Mouse (Mus musculus) ES-CJ7 (cell line): ENCODE results near the gene Ino80e.

Experiments used
- DNase-seq: peaks from one replicate; pipeline ENCODE4 v3.0.0; 2011; ENCODE audit warnings: low read depth, low spot score

Ino80e gene

DNA sequence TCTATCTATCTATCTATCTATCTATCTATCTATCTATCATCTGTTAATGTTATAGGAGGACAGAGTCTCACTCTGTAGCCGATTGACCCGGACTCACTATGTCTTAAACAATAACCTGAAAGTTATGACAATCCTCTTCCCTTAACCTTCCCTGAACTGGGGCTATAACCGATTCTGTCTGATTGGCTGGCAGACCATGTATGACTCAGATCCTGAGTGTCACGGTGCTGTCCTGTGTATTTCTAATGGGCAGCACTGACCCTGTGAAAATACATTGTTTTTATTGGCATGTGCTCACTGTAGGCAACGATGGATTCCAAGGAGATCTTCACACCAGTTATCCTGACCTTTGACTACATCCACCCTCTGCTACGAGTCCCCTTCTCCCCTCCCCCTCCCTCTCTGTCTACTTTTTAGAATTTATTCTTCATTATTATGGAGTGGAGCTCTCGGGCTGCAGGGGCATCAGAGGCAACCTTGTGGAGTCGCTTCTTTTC, 46.4 kb downstream of the Ino80e start:
- no peak for DNase-seq

- DNase-seq: no peak
These were observed 52.3 kb downstream of the Ino80e start for GRCm38 (mm10) chr7:126809723-126810369.

DNA sequence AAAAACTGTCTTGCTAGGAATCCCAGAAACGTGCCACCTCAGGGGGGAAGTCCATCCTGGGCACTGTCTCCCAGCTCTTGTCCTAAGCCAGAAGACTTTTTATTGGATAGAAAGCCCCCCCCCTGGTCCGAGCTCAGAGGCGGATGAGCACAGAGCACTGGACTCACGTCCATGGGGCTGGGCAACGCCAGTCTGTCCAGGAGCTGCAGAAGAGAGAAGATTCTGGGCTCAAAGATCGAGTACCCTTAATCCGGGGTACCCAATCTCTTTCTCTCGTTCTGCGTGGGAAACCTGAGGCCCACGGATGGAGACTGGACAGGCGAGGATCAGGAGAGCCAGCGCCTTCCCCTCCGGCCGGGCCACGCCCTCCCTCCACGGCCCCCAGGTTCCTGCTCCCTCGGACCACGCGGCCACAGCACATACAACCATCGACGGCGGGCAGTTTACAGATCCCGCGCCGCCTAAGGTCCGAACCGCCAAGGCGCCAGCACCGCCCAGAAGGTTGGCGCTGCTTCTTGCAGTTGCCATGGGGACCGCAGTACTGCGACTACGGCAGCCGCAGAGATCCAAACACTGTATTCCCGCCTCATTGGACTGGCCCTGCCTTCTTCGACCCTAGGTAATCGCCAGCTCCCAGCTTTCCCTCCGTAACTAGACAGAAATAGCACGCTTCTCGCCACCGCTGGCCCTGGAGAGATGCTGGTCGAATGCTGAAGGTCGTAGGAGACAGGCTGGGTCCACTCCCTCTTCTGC, 53.3 kb downstream of the Ino80e start:
- DNase-seq: peak; percentile 91

GRCm38 (mm10) chr7:126807405-126807804, 54.8 kb downstream of the Ino80e start:
- no peak for DNase-seq

DNA sequence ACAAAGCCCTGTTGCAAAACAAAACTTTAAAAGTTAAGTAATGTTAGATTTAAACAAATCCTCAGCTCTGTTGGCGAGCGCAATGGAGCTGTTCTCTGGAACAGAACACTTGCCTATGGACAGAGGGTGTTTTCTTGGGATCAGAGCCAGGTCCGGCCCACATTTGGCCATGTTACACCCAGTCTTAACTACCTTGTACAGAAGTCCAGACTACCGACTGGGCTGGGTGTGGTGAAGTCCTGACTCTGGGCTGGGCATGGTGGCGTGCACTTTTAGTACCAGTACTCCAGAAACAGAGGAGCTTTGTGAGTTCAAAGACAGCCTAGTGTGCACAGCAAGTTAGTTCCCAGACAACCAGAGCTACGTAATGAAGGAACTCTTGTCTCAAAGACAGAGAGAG, 55.2 kb downstream of the Ino80e start:
- no peak for DNase-seq

DNA sequence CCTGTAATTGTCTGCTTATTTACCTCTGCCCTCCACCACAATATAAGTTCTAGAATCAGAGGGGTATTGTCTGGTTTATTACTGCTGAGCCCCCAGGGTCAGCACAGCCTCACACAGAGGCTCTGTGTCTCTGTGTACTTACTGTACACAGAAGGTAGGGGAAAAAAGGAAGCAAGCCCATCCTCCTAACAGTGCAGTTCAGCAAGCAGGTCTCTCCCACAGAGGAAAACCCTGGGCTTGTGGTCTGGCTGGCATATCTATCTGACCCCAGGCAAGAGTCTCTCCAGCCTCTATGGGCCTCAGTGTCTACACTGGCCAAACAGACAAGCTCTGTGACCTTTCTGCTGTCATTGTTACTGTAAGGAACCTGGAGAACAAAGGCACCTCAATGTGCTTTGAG, 58.4 kb downstream of the Ino80e start:
- no peak for DNase-seq

DNA sequence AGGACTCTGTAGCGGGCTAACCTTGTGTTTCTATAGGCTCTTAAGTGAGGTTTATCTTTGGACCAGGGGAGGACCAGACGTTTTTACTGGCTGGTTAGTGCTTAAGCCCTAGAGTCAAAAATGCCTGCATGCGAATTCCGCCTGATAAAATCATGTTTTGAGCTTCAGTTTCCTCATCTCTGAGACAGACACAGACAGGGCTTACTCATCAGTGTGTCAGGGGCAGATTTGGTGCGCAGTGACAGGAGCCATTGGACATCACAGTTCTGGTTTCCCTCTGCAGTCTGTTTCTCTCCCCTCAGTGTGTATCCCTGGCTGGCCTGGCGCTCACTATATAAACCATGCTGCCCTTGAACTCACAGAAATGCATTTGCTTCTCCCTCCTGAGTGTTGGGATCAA, 59.0 kb downstream of the Ino80e start:
- DNase-seq: no peak

DNA sequence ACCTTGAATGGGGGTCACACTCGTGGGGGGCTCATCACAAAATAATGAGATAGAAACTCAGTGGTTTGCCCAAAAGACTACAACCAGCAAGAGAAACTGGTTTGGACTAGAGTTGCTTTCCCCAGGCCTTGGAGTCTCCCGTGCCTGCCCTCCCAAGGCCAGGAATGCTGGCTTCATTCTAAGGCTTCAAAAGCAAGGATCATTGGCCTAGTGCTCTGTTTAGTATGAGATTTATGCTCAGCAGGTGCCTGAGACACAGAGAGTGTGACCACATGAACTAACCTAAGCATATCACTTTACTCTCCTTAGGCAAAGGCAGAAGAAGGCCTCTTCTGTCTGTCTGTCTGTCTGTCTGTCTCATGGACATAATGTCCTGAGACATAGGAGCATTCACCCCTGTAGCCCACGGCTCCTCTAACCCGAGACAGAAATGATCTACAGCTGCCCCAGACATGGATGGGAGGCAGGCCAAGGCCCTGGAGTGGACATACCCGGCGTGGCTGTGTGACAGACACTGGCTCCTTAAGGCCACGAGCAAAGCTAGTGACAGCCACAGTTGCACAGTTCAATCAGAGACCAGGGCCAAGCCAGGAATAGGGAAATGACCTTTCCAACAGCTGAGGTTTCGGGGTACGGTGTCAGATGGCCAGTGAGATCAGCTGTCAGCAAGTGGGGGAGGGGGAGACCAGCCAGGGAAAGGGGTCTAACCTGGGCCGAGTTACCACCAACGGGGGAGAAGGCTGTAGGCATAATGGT, 59.9 kb downstream of the Ino80e start:
- no peak for DNase-seq

DNA sequence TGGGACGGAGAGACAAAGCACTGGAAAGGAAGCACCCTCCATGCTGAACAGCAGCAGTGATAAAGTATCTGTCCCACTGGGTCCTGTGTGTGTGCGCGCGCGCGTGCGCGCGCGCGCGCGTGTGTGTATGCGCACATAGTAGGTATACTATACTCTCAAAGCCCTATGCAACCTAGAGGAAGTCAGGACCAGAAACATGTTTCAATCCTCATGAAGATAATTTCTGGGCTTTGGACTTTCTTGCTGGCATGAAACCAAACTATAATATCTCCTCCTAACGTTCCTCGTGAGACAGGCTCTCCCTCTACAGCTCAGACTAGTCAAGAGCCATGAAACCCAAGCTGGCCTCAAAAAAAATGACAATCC, 61.1 kb downstream of the Ino80e start:
- no peak for DNase-seq
